Mouse (Mus musculus): Measurements from ENCODE around the gene Nkx2-1.
"Not testable (repeated sequence)": the region's sequence is repeated elsewhere in the genome, so short reads cannot be mapped to it uniquely, and the experiment has no call there.

The Nkx2-1 gene

GRCm38 (mm10) chr12:56536884-56537265, at the start of gene Nkx2-1:
TSS of gene Nkx2-1 (minus strand) at chr12:56536908.
- DNase-seq (ENCODE audit: low spot score) = no peak

DNA sequence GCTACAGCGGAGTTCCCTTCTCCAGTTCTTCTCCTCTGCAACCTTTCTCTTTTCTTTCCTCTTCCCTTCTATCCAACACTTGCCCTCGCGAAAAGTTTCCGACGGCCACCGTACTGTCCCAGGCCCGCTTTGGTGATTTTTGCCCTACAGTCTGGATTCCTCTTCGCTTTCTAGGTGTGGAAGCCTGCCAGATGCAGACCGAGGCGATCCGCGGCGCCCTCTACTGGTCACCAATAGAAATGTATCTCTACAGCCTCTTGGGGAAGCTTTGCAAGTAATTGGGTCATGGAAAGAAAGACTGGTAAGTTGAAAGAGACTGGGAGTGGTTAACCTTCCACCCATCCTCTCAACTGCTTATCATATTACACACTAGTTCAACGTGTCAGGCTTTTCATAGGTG, 4.4 kb upstream of the Nkx2-1 start:
- DNase-seq (ENCODE audit: low spot score) = peak; percentile 16

- DNase-seq (ENCODE audit: low spot score) = no peak
Observed at GRCm38 (mm10) chr12:56540591-56540990, 3.9 kb upstream of the Nkx2-1 start.

DNA sequence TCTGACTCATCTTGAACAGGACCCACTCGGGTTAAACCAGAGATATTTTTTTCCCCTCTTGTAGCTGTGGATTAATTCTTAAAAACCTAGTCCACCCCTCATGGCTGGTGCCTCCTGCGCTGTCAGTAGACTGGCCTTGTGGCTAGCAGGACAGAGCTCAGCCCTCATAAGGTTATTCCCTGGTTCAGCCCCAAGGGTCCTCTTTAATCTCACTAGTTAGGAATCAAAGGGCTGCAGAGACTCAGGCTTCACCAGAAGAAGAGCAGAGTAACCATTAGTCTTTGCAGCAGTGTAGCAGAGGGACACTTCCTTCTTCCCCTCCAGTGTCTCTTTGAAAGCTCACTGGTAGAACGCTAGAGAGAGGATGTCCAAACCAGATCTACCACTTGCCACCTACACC, 1.9 kb upstream of the Nkx2-1 start:
- no peak for DNase-seq (ENCODE audit: low spot score)

- DNase-seq (ENCODE audit: low spot score) = no peak
Observed at GRCm38 (mm10) chr12:56537931-56538330, 1.2 kb upstream of the Nkx2-1 start.

GRCm38 (mm10) chr12:56537342-56537741, 634 bp upstream of the Nkx2-1 start:
- DNase-seq (ENCODE audit: low spot score) = no peak

DNA sequence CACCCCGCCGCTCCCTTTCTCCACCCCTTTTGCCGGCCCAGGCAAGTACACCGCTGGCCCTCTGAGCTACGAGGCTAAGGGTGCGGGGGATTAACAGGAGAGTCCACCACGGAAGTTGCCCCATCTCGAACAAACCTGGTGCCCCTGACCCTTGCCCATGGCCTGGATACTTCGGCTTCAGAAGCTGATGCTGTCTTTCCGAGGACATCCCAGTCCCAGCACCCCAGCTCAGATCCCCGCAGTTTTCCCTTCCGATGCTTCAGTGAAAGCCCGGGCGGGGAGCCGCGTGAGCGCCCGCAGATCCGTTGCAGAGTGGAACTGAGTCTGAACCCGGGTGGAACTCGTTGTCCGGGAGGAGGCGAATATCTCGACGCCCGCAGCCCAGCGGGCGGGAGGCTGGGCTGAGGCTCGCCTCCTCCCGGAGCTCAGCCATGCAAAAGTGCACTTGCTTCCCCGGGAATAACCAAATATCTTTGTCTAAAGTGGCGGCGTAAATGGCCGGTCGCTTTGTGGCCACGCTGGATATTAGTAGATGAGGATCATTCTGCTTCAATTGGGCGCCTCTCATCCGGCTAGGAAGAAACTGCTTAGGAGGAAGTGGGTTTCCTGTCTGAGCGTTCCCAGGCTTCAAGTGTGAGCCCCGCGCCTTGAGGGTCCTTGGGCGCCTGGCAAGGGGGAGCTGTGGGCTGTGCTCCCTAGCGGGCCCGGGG, 379 bp downstream of the Nkx2-1 start:
- DNase-seq (ENCODE audit: low spot score) = no peak

GRCm38 (mm10) chr12:56535411-56536173, 1.1 kb downstream of the Nkx2-1 start:
- no peak for DNase-seq (ENCODE audit: low spot score)

- no peak for DNase-seq (ENCODE audit: low spot score)
Observed at GRCm38 (mm10) chr12:56534651-56535326, 1.9 kb downstream of the Nkx2-1 start.

DNA sequence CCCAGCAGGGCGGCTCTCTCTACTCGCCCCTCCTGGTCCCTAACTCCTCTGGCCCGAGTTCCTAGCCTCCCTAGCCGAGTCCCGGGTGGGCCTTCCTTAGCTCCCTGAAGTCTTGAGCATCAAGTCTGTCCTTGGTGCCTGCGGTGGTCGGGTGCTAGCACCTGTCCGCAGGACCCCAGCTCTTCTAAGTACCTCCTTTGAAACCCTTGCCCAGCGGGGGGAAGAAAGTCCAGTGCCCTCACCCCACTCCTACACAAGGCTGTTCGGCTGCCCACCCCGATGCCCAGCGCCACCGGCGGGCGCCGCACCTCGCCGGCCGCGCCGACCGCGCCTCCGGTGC, 2.4 kb downstream of the Nkx2-1 start:
- no peak for DNase-seq (ENCODE audit: low spot score)

DNA sequence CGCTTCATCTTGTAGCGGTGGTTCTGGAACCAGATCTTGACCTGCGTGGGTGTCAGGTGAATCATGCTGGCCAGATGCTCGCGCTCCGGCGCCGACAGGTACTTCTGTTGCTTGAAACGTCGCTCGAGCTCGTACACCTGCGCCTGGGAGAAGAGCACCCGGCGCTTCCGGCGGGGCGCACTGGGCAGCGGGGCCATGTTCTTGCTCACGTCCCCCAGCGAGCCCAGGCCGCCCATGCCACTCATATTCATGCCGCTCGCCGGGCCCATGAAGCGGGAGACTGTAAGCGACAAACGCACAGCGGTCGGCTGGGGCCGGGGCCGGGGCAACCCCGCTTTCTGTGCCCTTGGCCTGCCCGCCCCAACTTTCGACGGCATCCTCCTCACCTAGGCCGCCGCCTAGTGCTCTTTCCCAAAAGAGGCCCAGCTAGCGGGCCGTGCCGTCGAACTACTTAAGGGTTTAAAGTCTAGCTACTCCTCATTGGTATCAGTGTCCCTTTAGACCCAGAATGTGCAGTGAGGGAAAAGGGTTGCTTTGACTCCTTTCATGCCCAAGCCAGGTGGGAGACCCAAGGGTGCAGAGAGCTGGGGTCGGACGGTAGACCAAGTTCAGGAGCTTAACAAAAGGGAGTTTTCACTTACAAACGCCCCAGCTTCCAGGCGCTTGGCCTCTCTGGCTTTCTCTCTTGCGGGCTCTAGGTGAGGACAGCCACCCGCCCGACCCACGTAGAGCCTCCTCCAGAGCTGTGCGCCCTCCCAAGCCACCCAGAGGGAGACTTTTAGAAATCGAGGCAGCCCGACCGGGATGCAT, 3.0 kb downstream of the Nkx2-1 start:
- DNase-seq (ENCODE audit: low spot score) = no peak

DNA sequence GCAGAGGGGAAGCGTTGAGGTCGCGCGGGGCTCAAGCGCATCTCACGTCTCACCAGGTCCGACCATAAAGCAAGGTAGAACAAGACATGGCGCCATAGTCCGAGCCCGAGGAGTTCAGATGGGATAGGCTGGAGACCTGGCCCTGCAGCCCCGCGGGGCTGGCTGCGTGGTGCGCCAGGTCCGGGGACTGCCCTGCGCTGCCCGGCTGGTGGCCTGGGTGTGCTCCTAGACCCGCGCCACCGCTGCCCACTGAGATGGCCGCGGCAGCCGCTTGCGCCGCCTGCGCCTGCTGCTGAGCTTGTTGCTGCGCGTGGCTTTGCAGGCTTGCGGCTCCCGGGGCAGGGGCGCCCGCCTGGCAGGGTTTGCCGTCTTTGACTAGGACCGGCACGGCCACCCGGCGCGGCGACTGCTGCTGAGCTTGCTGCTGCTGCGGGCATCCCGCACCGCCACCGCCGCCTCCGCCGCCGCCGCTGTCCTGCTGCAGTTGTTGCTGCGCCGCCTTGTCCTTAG, 3.7 kb downstream of the Nkx2-1 start:
- DNase-seq (ENCODE audit: low spot score) = no peak

- DNase-seq (ENCODE audit: low spot score) = no peak
Observed at GRCm38 (mm10) chr12:56532142-56532541, 4.6 kb downstream of the Nkx2-1 start.

DNA sequence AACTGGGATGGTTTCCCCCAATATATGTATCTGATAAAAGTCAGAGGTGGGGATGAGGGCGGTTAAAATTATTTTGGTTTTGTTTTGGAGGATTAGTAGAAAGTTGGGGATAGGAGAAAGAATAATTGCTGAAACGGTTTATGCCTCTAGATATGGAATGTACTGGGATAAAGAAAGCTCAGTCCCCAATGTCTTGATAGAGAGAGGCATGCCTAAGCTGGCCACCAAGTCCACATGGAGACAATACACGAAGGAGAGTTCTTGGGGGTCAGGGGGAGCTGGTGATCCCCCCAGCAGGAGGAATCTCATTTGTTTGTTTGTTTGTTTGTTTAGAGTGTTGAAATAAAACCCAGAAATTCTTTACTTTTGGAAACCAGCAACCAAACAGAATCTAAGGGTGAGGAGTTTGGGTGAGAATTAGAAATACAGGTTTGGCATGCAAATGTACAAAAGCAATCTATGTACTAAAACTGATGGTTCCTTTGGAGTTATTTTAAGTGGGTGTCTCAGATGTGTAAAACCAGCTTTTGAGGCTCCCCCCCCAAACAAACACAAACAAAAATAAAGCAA, 5.6 kb downstream of the Nkx2-1 start:
- DNase-seq (ENCODE audit: low spot score) = no peak

DNA sequence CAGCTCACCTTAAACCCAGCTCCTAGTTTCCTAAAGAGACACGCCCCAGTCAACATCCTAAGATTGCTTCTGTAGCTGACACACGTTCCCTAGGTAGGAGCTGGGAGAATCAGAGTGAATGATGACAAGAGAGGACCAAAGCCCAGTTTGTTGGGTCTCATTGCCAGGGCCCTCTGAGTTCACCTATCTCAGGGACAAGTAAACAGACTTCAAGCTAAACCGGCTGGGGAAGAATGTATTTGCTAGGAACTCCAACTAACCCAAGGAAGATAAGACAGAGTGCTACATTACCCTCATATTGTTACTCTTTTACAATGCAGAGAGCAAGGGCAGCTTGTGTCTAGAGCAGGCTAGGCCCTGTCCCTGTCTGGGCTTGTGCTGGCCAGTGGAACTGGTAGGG, 6.8 kb downstream of the Nkx2-1 start:
- DNase-seq (ENCODE audit: low spot score) = no peak

GRCm38 (mm10) chr12:56528881-56529681, 7.6 kb downstream of the Nkx2-1 start:
- DNase-seq (ENCODE audit: low spot score) = no peak

GRCm38 (mm10) chr12:56528034-56528570, 8.6 kb downstream of the Nkx2-1 start:
- no peak for DNase-seq (ENCODE audit: low spot score)

DNA sequence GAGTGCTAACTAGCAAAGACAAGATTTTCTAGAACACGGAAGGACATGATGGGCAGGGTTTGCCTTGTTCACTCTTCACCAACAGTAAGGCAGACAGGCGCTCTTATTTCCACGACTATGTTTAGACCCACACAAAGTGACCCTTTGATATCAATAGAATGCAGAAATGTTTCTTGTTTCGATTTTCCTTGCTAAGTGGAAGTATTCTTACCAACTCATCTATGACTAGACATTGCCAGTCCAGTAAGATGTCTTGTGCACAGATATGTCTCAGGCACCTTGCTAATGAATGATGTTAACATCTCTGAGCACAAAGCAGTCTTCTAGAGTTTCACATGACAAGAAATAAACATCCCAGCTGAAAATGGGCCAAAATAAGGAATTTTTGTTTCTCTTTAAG, 9.6 kb downstream of the Nkx2-1 start:
- no peak for DNase-seq (ENCODE audit: low spot score)

DNA sequence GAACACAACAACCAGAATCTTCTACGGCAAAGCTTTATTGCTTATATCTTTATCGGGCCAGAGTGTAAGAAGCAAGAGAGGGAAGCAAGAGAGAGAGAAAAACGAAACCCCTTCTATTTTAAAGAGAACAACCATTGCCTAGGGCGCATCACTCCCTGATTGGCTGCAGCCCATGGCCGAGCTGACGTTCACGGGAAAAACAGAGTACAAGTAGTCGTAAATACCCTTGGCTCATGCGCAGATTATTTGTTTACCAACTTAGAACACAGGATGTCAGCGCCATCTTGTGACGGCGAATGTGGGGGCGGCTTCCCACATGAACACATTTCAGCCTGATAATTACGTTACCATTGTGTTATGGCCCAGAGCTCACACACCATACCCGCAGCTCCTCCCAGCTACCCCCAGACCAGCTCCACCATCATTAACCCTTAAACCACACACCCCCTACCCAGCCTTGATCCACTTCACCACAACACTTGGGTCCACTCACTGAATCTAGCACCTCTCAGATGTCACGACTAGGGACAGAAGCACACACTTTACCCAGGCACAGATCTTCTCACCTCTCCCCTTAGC, 11.4 kb downstream of the Nkx2-1 start:
- DNase-seq (ENCODE audit: low spot score) = not testable (repeated sequence)

- no peak for DNase-seq (ENCODE audit: low spot score)
Observed at GRCm38 (mm10) chr12:56524201-56524600, 12.5 kb downstream of the Nkx2-1 start.
